Mouse (Mus musculus) gastrocnemius, postnatal 4 days (tissue): ENCODE measurements around the gene Pex26. TPM values are rescaled to one million over a fixed set of nuclear protein-coding genes. Genes with fewer than 3 reads are reported as not detected.
A peak's percentile ranks its signal among the peaks of the same experiment; 100 is the strongest.

Source experiments
- DNase-seq, 2 experiments: peaks; one replicate each; pipeline ENCODE4 v3.0.0; 2021 to 2022; ENCODE audit warnings: low spot score in 2 of 2, mixed read lengths in 2 of 2
- long read RNA-seq, 2 experiments: library from polyadenylated mRNA; stranded (forward); transcript quantifications; one replicate each; pipeline ENCODE4 v2.0.0; 2021
- total RNA-seq, 2 experiments: library from RNA; stranded (reverse); gene quantifications; 2 replicates each; pipeline ENCODE4 v1.2.3; 2021

Gene Pex26
- total RNA-seq = 1 to 10 TPM; 5.8 to 6.1 TPM
- long read RNA-seq, experiment 1, full-length matches to known transcripts = 3 of 7 reads
- long read RNA-seq, experiment 1, partial matches to known transcripts = 0 of 7 reads
- long read RNA-seq, experiment 1, other reads (novel, unspliced or antisense) = 4 of 7 reads
- long read RNA-seq, experiment 2, full-length matches to known transcripts = 2 of 6 reads
- long read RNA-seq, experiment 2, partial matches to known transcripts = 0 of 6 reads
- long read RNA-seq, experiment 2, other reads (novel, unspliced or antisense) = 4 of 6 reads

- DNase-seq = peak; percentile 66 to 87
These were observed at the start of gene Pex26 for GRCm38 (mm10) chr6:121183414-121184173. Pex26 (plus strand) TSS chr6:121183667.

DNA sequence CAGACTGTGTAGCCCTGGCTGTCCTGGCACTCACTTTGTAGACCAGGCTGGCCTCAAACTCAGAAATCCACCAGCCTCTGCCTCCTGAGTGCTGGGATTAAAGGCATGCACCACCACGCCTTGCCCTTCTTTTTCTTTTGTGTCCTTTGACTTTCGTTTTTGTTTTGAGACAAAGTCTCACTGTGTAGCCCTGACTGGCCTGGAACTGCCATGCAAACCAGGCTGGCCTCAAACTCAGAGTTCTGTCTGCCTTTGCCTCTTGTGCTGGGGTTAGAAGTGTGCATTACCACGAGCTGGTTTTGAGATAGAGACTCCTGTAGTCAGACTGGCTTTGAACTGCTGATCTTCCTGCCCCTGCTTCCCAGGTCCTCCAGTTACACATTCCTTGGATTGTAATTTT lies 49.2 kb upstream of the Pex26 start:
- no peak for DNase-seq

DNA sequence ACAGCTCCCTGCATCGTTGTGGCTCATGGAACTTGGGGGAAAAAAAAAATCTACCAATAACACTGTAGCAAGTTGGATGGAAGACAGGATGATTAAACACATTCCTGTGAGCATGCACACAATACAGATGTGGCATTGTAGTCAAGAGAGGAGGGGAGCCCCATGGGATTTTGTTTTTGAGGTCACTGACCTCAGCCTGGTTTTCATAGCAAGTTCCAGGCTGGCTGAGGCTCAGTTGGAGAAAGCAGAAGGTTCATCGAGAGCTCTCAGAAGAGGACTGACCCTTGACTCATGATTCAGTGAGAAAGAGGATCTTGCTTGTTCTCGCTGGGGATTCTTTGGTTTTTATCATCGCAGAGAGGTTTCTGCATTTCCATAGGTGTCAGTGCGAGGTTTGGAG lies 48.6 kb upstream of the Pex26 start:
- no peak for DNase-seq

- DNase-seq = no peak
These were observed 46.2 kb upstream of the Pex26 start for GRCm38 (mm10) chr6:121137222-121137621.

DNA sequence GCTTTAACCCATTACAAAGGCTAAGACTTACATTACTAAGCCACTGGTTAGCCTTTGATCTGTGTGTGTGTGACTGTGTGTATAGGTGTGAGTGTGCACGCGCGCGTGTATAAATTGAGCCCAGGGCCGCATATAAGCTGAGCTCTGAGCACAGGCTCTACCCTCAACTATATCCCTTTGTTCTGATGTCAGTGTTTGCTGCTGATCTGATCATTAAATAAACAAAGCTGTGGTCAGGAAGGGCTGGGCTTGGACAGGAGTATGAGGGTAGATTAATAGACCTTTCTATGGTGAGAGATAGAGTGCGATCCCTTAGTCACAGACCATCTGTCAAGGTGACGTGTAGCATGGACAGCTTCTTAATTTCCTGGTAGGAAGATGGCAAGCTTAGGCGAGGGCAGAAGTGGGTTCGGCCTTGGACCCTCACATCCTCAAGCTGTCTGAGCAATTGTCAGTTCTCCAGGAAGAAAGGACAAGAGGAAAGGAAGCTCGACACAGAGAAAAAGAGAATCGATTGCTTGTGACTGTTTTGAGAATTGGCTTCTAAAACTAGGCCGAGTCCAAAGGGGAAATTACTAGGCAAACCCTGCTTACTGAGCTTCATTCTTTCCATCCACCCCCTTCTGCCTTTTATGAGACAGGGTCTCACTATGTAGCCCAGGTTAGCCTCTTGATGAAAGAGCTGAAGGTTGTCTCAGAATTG lies 45.0 kb upstream of the Pex26 start:
- no peak for DNase-seq

DNA sequence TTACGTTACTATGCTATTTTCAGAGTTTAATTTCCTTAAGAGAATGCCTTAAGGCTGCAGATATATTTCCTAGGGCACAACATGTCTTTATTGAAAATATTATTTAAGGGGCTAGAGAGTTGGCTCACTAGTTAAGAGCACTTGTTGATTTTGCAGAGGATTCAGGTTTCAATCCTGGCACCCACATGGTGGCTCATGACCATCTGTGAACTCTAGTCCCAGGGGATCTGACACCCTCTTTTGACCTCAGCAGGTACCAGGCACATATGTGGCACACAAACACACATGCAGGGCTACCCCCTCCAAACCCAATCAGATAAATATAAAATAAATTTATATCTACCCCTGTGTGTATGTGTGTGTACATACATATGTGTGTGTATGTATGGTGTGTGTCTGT lies 44.2 kb upstream of the Pex26 start:
- no peak for DNase-seq

GRCm38 (mm10) chr6:121142298-121142697 lies 41.2 kb upstream of the Pex26 start:
- DNase-seq = no peak

DNA sequence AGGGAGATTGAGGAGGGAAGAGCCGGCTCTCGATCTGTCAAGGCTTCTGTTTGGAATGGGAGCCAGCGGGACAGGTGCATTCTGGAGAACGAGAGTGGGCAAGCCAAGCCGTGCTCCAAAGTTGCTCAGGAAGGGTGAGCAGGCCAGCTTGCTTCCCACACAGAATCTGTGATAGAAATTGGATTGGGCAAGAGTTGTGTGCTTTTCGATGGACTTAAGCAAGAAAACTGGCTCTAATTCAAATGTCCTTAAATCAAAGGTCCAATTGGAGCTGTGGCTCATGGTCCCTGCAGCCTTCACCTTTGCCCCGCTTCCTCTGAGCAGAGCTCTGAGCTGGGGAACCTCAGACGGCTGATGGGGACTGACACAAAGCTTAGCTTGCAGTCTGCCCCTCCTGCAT lies 40.0 kb upstream of the Pex26 start:
- no peak for DNase-seq

DNA sequence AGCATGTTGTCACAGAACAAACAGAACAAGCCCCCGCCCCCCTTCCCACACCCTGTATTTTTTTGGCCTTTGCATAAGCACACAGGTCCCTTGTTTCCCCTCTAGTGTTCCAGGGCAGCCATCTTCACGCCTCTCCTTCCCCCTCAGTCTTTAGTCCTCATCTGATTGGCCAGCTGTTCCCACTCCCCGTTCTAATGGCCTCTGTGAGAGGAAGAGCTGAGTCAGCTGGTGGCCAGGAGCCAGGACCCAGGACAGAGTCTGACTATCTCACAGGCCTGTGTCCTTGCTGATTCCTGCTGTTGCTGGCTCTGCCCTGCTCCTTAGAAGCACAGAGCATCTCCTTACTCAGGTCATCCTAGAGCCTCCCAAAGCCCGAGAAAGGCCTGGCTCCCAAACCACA lies 39.4 kb upstream of the Pex26 start:
- DNase-seq = peak; percentile 42 to 65

GRCm38 (mm10) chr6:121145010-121145604 lies 38.4 kb upstream of the Pex26 start:
- no peak for DNase-seq

GRCm38 (mm10) chr6:121145906-121146305 lies 37.6 kb upstream of the Pex26 start:
- DNase-seq = no peak

GRCm38 (mm10) chr6:121146798-121147197 lies 36.7 kb upstream of the Pex26 start:
- no peak for DNase-seq

DNA sequence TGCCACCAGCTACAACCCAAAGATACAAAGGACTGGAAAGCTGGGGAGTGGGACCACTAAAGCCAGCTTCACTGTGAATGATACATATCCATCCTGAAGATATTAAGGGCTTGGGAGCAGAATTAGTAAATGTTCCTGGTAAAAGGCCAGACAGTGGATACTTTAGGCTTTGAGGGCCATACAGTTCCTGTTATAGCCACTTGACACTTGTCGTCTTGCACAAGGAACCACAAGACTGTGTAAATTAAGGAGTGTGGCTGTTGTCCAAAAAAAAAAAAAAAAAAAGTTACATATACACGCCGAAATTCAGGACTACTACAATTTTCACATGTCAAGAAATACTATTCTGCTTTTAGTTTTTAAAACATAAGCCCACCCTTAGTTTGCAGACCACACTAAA lies 35.1 kb upstream of the Pex26 start:
- DNase-seq = no peak

GRCm38 (mm10) chr6:121149420-121149819 lies 34.0 kb upstream of the Pex26 start:
- DNase-seq = no peak

DNA sequence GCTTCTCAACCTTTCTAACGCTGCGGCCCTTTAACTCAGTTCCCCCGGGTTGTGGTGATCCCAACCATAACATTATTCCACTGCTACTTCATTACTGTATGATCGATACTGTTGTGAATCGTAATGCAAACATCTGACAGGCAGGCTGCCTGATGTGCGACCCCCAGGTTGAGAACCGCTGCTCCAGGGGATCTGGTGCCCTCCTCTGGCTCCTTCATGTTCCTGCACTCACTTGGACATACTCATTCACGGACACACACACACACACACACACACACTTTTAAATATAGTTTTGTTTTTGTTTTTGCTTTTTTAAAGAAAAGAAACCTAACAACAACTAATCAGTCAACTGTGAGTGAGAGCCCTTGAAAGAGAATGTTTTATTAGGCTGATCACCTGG lies 33.3 kb upstream of the Pex26 start:
- DNase-seq = no peak

DNA sequence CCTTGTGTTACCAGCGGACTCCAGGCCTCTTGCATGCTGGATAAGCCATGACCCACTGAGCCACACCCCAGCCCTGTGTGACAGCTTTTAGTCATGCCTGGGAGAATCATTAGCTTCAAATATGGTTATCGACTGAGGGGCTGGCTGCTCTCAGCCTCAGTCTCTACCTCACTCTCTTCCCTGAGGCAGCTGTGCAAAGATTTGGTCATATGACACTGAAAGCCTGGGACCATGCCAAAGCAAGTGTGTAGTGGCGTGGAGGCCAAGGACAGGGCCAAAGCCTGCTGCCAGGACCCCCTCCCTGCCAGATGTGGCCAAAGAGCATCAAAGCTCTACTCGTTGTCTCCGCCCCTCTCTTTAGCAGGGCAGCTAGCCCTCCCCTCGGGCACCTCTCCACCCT lies 31.7 kb upstream of the Pex26 start:
- peak; percentile 41 to 77 for DNase-seq

GRCm38 (mm10) chr6:121153177-121153576 lies 30.3 kb upstream of the Pex26 start:
- no peak for DNase-seq

- DNase-seq = no peak
These were observed 28.8 kb upstream of the Pex26 start for GRCm38 (mm10) chr6:121154451-121155300.

DNA sequence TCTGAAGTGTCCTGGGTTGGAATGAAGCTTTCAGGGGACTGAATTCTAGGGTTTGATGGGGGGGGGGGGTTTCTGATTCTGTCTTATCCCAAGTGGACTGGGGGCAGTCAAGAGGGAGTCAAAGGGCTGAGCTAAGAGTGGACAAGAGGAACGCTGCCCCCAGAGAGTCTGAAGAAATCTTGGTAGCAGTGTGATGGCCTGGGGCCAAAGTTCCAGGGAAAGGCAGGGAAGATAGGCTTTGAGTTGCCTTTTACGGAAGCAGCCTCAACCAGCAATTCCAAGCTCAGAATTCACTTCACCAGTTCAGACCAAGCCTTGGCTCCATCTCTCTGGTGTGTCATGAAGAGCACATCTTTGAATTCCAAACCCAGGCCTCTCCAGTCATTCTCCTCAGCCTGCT lies 27.4 kb upstream of the Pex26 start:
- DNase-seq = peak in 1 of 2 experiments; percentile 23

- no peak for DNase-seq
These were observed 23.9 kb upstream of the Pex26 start for GRCm38 (mm10) chr6:121159616-121160015.

GRCm38 (mm10) chr6:121160126-121160525 lies 23.3 kb upstream of the Pex26 start:
- DNase-seq = no peak
